Mouse (Mus musculus): Measurements from ENCODE around the gene Hist1h2ab. TPM values are rescaled to one million over a fixed set of nuclear protein-coding genes. Genes with fewer than 3 reads are reported as not detected.
"Not testable (repeated sequence)": the region's sequence is repeated elsewhere in the genome, so short reads cannot be mapped to it uniquely, and the experiment has no call there.

Gene Hist1h2ab
- polyA plus RNA-seq, 1 experiment from 2014 or later, result 45.2 TPM

- 1% methylated on average over 14 of the region's 14 CpGs for WGBS
- H3K36me3 ChIP-seq, result no peaks in the 10 kb centered on the region
- no peaks in the 10 kb centered on the region for H3K9me3 ChIP-seq
- H3K27me3 ChIP-seq (ENCODE audit: insufficient read depth, poor library complexity, severe bottlenecking), result no peaks in the 10 kb centered on the region
- H3K27ac ChIP-seq, result peak overlapping the region; percentile 97
- peaks cover 36% of the 10 kb centered on the region for H3K4me1 ChIP-seq (replicated peaks)
- no peak for DNase-seq (ENCODE audit: low spot score)
- H3K4me3 ChIP-seq, result peak overlapping the region; percentile 66
These were observed 11.0 kb upstream of the Hist1h2ab start for GRCm38 (mm10) chr13:23739922-23740252.

- Histone ChIP-seq H3K27me3 (ENCODE audit: insufficient read depth, poor library complexity, severe bottlenecking) (no peaks in the 10 kb centered on the region), H3K4me3 (peak overlapping the region; percentile 66), H3K36me3 (no peaks in the 10 kb centered on the region), H3K4me1 (replicated peaks) (peaks cover 36% of the 10 kb centered on the region), H3K27ac (peak overlapping the region; percentile 97), H3K9me3 (no peaks in the 10 kb centered on the region)
- no peak for DNase-seq (ENCODE audit: low spot score)
- WGBS, result 39% methylated on average over 13 of the region's 13 CpGs
These were observed 10.6 kb upstream of the Hist1h2ab start for GRCm38 (mm10) chr13:23740256-23740840.

GRCm38 (mm10) chr13:23740910-23741309, 10.0 kb upstream of the Hist1h2ab start:
- Histone ChIP-seq H3K9me3 (no peaks in the 10 kb centered on the region), H3K4me1 (replicated peaks) (peaks cover 36% of the 10 kb centered on the region), H3K27ac (peak overlapping the region; percentile 97), H3K27me3 (ENCODE audit: insufficient read depth, poor library complexity, severe bottlenecking) (no peaks in the 10 kb centered on the region), H3K4me3 (peak overlapping the region; percentile 66), H3K36me3 (no peaks in the 10 kb centered on the region)
- 67% methylated on average over 5 of the region's 5 CpGs for WGBS
- no peak for DNase-seq (ENCODE audit: low spot score)

- H3K9me3 ChIP-seq, result no peaks in the 10 kb centered on the region
- no peaks in the 10 kb centered on the region for H3K27me3 ChIP-seq (ENCODE audit: insufficient read depth, poor library complexity, severe bottlenecking)
- H3K4me1 ChIP-seq (replicated peaks), result peaks cover 37% of the 10 kb centered on the region
- no peak for DNase-seq (ENCODE audit: low spot score)
- H3K27ac ChIP-seq, result peak overlapping the region; percentile 50; the same call in 1 of the 2 replicates
- no peak overlapping the region for H3K4me3 ChIP-seq
- no peaks in the 10 kb centered on the region for H3K36me3 ChIP-seq
These were observed 8.9 kb upstream of the Hist1h2ab start for GRCm38 (mm10) chr13:23742007-23742406.

GRCm38 (mm10) chr13:23743215-23743614, 7.7 kb upstream of the Hist1h2ab start:
- WGBS, result 81% methylated on average over 5 of the region's 5 CpGs
- Histone ChIP-seq H3K9me3 (no peaks in the 10 kb centered on the region), H3K27ac (peak overlapping the region; percentile 56; the same call in 1 of the 2 replicates), H3K36me3 (no peaks in the 10 kb centered on the region), H3K27me3 (ENCODE audit: insufficient read depth, poor library complexity, severe bottlenecking) (no peaks in the 10 kb centered on the region), H3K4me1 (replicated peaks) (peaks cover 44% of the 10 kb centered on the region), H3K4me3 (no peak overlapping the region)
- no peak for DNase-seq (ENCODE audit: low spot score)

GRCm38 (mm10) chr13:23743963-23744362, 7.0 kb upstream of the Hist1h2ab start:
- WGBS, result 57% methylated on average over 4 of the region's 4 CpGs
- Histone ChIP-seq H3K36me3 (no peaks in the 10 kb centered on the region), H3K9me3 (no peaks in the 10 kb centered on the region), H3K27ac (peak overlapping the region; percentile 97), H3K4me3 (peak overlapping the region; percentile 59), H3K4me1 (replicated peaks) (peaks cover 45% of the 10 kb centered on the region), H3K27me3 (ENCODE audit: insufficient read depth, poor library complexity, severe bottlenecking) (no peaks in the 10 kb centered on the region)
- DNase-seq (ENCODE audit: low spot score), result no peak

- H3K27ac ChIP-seq, result peak overlapping the region; percentile 97
- WGBS, result 1% methylated on average over 24 of the region's 36 CpGs
- no peak for DNase-seq (ENCODE audit: low spot score)
- H3K36me3 ChIP-seq, result no peaks in the 10 kb centered on the region
- H3K27me3 ChIP-seq (ENCODE audit: insufficient read depth, poor library complexity, severe bottlenecking), result no peaks in the 10 kb centered on the region
- H3K4me1 ChIP-seq (replicated peaks), result peaks cover 37% of the 10 kb centered on the region
- H3K9me3 ChIP-seq, result no peaks in the 10 kb centered on the region
- H3K4me3 ChIP-seq, result peak overlapping the region; percentile 59
These were observed 6.2 kb upstream of the Hist1h2ab start for GRCm38 (mm10) chr13:23744421-23745380.

GRCm38 (mm10) chr13:23745381-23746161, 5.4 kb upstream of the Hist1h2ab start, which contains the start of gene Hist1h3c:
TSS of gene Hist1h3c (minus strand) at chr13:23745602.
- peak; percentile 80 for DNase-seq (ENCODE audit: low spot score)
- WGBS, result 1% methylated on average over 28 of the region's 28 CpGs
- H3K9me3 ChIP-seq, result no peaks in the 10 kb centered on the region
- H3K27me3 ChIP-seq (ENCODE audit: insufficient read depth, poor library complexity, severe bottlenecking), result no peaks in the 10 kb centered on the region
- H3K27ac ChIP-seq, result peak within 1 kb of the TSS; percentile 97
- H3K4me3 ChIP-seq, result peak within 1 kb of the TSS; percentile 59
- H3K36me3 ChIP-seq, result no peaks in the 10 kb centered on the region
- H3K4me1 ChIP-seq (replicated peaks), result peaks cover 29% of the 10 kb centered on the region

GRCm38 (mm10) chr13:23746201-23747080, 4.5 kb upstream of the Hist1h2ab start, which contains the start of gene Hist1h2bb:
TSS of gene Hist1h2bb (plus strand) at chr13:23746734.
- H3K4me1 ChIP-seq (replicated peaks), result peaks cover 24% of the 10 kb centered on the region
- DNase-seq (ENCODE audit: low spot score), result peak; percentile 82
- 0% methylated on average over 54 of the region's 58 CpGs for WGBS
- peak within 1 kb of the TSS; percentile 59 for H3K4me3 ChIP-seq
- H3K27ac ChIP-seq, result peak within 1 kb of the TSS; percentile 97
- not testable (repeated sequence) for H3K9me3 ChIP-seq; H3K27me3 ChIP-seq (ENCODE audit: insufficient read depth, poor library complexity, severe bottlenecking); H3K36me3 ChIP-seq

- peak overlapping the region; percentile 59 for H3K4me3 ChIP-seq
- 4% methylated on average over 13 of the region's 13 CpGs for WGBS
- H3K9me3 ChIP-seq, result no peaks in the 10 kb centered on the region
- peaks cover 32% of the 10 kb centered on the region for H3K4me1 ChIP-seq (replicated peaks)
- H3K27ac ChIP-seq, result peak overlapping the region; percentile 97
- no peaks in the 10 kb centered on the region for H3K27me3 ChIP-seq (ENCODE audit: insufficient read depth, poor library complexity, severe bottlenecking)
- H3K36me3 ChIP-seq, result no peaks in the 10 kb centered on the region
- DNase-seq (ENCODE audit: low spot score), result no peak
These were observed 3.6 kb upstream of the Hist1h2ab start for GRCm38 (mm10) chr13:23747081-23747891.

- H3K4me3 ChIP-seq, result peak overlapping the region; percentile 59
- WGBS, result 8% methylated on average over 4 of the region's 4 CpGs
- peak overlapping the region; percentile 97 for H3K27ac ChIP-seq
- no peaks in the 10 kb centered on the region for H3K27me3 ChIP-seq (ENCODE audit: insufficient read depth, poor library complexity, severe bottlenecking)
- peak; percentile 57 for DNase-seq (ENCODE audit: low spot score)
- peaks cover 35% of the 10 kb centered on the region for H3K4me1 ChIP-seq (replicated peaks)
- no peaks in the 10 kb centered on the region for H3K36me3 ChIP-seq
- no peaks in the 10 kb centered on the region for H3K9me3 ChIP-seq
These were observed 3.0 kb upstream of the Hist1h2ab start for GRCm38 (mm10) chr13:23747892-23748288.

Data from hindbrain, embryonic 10.5 days (tissue).